Mouse (Mus musculus) layer of hippocampus, adult 9-10 months (tissue): ENCODE results near the gene Phf19.

Source experiments
- DNase-seq: peaks from one replicate; pipeline ENCODE4 v3.0.0; 2022; ENCODE audit warnings: low spot score

The Phf19 gene

DNA sequence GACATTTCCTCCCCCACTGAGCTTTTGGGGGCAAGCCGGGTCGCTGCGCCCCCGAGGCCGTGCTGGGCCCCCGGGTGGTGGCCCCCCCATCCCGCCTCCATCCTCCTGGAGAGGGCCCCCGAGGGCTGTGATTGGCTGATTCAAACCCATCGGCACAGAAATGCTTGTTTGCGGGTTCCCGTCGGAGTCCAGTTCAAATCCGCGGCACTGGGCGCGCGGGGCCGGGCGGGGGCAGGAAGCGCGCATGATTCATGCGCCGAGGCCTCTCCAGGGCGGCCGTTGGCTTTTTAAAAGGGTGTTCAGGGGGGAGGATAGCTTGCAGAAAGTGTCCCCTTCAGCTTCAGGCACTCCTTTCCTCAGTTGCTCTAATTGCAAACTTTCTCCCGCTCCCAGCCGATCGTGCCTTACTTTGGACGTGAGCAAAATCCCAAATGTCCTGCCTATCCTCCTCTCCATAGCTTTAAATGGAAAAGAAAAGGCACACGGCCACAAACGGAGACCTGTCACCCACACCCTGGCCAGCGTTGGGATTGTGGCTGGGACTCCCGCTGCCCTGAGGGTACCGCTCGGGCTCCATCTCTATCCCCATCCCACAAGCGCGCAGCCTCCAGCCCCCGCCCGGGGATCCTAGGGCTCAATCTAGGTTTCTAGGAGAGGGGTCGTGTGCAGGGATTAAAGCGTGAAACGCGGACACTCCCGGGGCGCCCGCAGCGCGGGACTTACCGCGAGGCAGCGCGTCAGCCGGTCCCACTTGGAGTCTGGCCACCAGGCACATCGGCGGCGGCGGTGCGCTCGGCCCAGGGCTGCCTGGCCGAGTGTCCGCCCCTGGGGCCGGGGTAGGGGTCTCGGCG lies at the start of gene Phf19:
Phf19 (minus strand) TSS at position 809 of the 851 bp plus-strand sequence.
- no peak for DNase-seq

DNA sequence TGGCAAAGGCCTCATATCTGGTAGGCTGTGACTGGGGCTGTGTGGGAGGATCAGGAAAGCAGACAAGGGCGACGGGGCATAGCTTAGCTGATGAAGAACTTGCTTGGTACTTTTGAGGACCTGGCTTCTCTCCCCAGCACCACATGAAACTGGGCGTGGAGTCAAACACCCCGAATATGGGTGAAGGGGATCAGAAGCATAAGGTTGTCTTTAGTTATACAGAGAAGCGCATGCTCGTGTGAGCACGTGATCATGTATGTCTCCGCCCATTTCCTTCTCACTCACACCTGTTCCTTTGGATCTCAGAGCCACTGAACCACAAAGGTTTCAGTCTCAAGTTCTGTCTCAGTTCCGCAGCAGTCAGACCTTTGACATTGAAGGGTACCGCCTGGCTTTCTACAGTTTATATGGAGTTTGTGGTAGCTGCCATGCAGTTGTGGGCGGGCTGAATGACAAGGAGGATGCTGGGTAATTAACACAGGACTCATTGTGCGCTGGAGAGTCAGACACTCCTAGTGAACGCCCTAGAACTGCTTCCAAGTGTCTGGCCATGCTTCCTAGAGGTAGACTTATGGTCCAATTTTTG lies 49.6 kb upstream of the Phf19 start:
- no peak for DNase-seq

DNA sequence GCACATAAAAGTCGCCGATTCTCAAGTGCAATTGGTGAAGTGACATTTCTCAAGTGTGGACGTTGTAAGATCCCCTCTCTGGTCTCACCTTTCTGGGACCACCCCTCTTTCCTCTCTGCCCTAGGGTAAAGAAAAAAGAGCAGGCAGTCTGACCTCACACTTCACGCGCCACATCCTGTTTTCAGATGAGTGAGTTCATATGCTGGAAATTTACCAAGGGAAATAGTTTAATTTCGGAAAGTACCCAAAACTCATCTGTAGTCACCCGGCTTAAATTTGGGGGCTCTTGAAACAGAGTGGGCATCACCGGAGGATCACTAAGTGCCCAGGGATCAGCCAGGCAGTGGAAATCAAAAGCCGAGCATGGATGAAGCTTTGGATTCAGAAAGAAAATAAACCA lies 49.1 kb upstream of the Phf19 start:
- DNase-seq = no peak

DNA sequence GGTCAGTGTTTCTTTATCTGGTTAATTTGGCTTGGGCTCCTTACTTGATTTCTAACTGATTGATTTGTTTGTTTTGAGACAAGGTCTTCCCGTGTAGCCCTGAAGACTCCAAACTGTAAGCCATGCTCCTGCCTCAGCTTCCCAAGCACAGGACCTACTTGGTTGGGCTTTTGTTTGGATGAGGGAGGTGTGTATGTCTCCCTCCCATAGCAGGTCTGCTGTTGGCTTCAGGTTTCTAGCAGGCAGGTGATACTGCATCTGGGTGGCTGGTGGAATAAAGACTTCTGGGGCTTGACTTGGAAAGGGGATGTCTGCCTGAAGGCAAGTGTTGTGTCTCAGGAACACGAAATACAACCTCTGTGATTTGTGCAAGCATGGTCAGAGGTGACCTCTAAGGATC lies 48.4 kb upstream of the Phf19 start:
- DNase-seq = no peak

DNA sequence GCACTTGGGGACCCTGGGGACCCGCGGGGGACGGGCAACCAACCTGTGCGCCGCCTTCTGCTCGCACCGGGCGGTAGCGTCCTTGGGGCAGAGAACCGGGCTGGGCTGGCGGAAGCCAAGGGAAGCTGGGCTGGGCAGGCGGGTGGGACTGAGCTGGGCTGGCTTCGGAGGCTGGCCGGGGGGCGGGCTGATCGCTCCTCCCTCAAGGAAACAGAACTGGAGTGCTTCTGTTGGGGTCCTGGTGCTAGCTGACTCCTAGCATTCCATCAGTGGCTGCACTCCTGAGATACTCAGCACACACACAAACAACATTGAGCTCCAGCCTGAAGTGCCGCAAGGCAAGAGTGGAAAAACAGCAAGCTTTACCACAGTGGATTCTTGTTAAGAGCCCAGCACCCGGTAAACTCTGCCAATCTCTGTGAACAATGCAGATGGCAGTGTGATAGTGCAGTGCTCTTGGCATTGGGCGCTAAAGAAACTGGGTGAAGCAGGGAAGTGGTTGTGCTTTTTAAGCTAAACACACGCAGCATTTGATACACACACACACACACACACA lies 47.7 kb upstream of the Phf19 start, which contains the start of gene Traf1:
Traf1 (minus strand) TSS at position 292 of the 556 bp plus-strand sequence.
- no peak for DNase-seq

DNA sequence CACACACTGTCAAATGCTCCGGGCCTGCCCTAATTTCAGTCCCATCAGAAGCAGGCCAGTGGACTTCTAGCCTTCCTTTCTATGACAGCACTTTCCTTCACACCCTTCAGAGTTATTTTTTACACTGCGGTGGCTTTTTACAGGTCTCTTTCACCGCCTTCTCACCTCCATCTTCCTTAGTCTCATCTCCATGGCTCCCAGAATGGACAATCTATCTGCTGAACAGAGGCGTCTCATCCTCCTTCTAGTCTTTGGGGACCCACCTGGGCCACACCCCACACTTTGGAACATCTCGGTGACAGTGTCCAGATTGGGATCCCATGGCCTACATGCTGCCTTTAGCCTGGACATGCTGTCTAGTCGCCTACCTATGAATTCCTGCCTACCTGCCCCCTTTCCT lies 47.1 kb upstream of the Phf19 start:
- no peak for DNase-seq

DNA sequence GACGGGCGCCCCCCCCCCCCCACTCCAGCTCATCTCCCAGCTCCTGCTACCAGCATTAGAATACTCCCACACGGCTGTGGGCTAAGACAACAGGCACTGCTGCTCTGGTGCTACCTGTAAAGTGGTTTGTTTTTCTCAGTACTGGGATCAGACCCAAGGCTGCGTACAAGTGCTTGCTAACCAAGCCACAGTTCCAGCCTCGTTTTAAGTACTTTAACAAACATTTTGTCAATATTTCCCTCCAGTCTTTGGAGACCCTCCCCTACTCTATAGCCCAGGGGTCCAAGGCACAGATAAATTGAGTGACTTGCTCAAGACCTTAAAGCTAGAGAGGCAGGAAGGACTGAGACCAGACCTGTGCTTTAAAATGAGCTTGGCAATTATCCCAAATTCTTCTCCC lies 46.6 kb upstream of the Phf19 start:
- DNase-seq = no peak

DNA sequence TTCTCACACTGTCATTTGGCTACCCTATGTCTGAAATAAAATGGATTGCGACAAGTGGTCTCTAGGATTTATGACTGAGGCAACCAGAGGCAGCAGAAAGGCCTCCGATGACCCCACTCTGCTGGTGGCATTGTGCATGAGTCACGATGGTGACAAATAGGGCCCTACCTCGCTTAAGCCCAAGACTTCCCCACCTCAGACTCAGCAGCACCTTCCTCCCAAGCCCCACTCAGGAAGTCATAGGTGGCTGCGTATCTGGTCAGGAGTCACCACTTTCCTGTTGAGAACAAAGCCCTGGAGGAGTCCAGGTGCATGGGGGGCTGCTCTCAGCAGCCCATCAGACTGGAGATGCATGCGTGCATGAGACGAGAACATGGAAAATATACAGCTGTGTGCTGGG lies 44.8 kb upstream of the Phf19 start:
- no peak for DNase-seq

DNA sequence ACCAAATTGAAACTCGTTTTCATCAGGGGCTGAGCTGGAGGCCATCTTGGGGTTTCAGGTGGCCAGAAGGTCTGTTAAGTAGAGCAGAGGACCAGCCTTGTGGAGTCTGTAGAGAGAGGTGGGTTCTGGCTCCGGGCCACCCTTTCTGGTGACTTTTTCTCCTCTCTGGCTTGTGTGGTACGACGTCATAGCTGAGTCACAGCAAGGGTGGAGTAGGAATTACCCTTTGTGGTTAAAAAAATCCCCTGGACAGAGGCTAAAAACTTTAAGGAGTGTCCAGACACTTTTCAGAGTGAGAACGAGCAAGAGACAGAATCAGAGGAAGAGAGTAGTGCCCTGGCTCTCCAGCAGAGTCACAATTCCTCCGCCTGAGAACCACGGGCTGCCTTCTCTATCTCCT lies 44.2 kb upstream of the Phf19 start:
- no peak for DNase-seq

DNA sequence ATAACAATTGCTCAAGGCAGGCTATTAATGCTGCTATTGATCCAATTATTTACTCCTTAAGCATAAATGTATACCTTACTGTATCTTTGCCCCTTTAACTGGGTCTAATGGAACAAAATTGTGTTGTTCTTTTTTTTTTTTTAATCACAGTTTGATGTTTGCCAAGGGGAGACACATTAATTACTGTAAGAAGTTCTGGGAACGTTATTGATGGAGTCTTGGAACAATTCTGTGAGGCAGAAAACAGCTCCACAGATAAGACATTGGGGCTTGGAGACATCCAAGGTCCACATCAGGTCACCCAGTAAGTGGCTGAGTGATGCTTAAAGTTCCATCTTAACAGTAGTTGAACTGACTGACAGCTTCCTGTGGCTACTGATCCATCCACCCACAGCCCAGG lies 43.6 kb upstream of the Phf19 start:
- DNase-seq = no peak

DNA sequence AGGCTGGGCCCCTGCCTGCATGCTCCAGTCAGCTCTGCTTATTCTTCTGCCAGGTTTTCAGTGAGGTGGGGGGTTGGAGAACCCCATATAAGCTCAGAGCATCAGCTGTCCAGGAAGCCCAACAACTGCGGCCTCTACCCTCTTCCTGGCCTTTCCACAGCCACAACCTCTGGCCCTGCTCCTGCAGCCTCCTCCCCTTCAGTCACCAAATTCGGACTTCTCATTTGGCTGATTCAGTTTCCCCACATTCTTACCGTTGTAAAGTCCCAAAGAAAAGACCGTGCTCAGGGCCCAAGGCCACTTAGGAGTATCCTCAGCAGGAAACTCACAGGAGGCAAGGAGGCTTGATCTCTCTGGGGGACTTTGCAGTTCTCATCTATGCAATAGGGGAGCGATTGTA lies 43.1 kb upstream of the Phf19 start:
- DNase-seq = no peak

DNA sequence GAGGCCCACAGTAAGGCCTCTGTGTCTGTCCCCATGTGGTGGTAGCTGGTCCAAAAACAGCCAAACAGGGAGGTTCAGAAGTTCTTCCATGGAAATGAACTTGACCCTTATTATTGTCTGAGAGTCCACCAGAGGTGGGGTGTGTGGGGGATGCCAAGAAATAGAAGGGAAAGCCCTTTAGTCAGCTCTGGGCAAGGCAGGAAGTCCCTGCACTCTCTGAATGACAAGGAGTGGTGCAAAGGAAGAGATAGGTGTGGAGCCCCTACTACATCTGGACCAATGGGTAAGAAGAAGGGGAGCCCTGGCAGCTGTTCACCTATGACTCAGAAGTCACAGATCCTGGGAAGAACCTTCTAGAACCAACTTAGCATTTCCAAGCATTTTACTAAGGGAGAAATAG lies 40.5 kb upstream of the Phf19 start:
- no peak for DNase-seq

DNA sequence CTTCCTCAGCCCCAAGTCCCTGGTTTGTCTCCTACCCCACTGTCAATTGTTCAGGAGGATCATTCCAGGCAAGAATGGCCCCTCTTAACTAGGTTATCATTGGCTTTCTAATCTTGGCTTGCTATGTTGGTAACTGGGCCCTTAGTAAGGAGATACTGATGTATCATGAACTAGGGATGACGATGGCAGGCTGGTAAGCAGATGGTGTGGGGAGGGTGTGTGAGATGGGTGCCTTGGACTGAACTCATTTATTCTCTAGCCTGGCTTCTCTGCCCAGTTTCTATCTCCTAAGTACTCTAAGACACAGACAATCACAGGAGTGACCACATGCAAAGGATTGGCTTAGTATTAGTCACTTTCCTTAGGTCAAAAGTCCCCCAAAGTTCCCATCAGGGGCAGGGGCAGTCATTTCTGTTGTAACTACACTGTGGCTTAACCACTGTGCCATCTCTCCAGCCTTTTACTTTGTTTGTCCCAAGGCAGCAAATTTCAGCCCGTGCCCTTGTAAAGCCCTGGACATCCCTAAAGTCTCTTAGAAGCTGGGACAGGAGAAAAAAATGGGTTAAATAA lies 39.8 kb upstream of the Phf19 start:
- DNase-seq = no peak

DNA sequence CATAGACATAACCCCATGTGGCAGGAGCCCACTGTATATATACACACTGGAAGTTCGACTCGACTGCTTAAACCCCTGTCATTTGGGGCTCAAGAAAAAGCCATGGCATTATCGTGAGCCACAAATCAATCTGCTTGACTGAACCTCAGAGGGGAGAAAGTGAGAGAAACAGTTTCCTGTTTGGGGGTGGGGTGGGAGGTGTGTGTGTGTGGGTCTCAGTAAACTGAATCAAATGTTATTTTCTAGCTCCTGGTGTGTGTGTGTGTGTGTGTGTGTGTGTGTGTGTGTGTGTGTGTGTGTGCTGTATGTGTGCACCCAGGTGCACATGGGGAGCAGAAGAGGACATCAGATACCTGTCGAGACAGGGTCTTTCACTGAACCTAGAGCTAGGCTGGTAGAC lies 39.2 kb upstream of the Phf19 start:
- no peak for DNase-seq

DNA sequence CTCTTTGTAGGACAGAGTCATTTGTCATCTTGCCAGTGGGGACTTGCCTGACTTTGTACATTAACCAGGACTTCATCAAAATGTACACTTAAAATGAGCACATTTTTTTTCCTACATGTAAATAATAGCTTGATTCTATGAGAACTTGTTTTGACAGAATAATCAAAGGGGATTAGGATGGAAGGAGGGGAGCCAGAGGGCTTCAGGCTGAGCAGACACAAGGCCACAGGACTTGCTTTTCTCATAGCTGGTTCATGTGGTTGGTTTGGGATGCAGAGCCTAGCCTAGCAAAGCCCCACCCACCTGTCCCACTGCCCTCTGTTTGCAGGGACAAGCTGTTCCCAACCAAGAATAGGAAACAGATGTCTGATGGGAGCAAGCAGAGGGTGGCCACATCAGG lies 37.6 kb upstream of the Phf19 start:
- DNase-seq = no peak

DNA sequence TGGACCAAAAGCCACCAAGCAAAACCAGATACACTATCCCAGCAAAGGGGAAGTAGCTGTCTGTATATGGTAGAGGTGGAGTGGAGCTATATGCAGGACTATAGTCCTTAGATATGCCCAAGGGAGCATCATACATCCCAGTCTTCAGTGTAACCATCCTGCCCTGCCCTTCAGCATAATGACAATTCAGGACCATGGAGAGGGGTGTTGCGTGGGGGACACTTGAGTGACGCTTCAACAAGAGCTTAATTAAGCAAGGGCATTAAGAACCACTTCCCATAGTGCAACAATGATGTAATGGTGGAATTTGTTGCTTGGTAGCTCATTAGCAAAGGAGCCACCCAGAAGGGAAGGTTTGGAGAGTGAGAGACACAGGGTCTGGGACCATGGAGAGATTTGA lies 34.8 kb upstream of the Phf19 start:
- no peak for DNase-seq

DNA sequence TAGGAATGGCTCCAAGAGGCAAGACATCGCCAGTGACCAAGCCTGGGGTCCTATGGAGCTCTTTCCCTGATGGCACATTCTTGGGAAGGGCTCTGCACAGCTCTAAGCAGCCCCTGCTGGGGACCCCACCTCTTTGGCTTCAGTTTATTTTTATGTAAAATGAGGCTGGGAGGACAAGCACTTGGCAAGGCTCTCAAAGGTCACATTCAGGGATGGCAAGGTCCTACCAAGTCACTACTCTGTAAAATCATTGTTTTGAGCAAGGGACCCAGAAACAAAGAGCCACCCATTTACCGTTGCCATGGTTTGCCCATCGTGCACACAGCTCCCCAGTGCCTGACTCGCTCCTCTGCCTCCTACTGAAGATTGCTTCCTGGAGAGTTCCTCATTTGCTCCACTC lies 32.2 kb upstream of the Phf19 start:
- DNase-seq = no peak

DNA sequence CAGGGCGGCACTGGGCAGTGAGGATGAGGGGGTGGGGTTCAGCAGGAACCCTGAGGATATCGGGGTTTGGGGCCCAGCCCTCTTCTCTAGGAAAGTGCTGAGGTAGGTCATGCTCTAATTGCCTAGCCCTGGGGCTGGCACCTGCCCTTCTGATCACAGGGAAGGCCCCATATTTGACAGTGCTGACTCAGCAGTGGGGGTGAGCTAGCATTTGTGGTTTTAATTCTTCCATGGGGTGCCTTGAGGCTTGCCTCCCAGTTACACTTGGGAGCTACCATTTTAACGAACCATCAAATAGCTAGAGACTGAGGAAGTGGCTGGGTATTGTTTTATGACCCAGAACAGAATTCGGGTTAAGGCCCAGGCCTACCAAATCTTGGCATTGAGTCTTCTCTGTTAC lies 31.8 kb upstream of the Phf19 start:
- DNase-seq = no peak

DNA sequence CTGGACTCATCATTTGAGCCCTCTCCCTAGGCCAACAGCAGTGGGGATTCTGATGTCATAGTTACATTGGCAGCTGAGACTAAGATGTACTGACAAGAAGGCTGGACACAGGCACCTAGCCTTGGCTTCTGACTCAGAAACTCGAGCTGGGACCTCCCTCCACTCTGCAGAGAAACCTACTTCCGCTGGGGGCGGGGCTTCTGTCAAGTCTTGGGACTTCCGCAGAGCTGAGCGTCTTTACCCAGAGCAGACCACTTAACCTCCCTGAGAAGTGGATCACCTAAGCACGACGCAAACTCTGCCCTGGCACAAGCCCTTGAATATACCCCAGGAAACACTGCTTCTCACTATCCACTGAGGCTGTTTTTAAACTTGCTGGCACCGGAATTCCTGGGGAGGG lies 30.9 kb upstream of the Phf19 start:
- no peak for DNase-seq

DNA sequence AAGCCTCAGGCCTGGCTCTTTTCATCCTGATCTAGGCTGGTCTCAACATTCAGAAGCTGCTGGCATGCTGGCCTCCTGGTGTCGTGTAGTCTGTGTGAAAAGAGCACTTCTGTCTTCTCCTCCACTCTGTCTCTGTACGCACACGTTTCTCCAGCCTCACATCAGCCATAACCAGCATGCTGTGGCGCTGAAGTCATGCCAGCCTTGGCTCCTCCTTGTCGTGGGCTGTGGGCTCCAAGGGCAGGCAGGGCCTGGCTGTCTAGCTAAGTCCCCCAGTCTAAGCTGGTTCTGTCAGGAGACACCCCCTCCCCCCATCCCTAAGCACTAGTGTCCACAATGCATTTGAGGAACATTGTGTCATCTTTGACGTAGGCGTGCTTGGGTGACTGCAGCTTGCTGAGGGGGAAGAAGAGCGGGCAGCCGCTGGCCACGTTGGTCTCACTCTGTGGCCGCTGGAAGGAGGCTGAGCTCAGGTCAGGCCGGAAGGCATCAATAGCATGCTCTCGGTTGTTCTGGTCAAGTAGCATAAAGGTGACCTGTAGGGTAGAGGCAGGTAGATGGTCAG lies 29.8 kb upstream of the Phf19 start:
- no peak for DNase-seq

DNA sequence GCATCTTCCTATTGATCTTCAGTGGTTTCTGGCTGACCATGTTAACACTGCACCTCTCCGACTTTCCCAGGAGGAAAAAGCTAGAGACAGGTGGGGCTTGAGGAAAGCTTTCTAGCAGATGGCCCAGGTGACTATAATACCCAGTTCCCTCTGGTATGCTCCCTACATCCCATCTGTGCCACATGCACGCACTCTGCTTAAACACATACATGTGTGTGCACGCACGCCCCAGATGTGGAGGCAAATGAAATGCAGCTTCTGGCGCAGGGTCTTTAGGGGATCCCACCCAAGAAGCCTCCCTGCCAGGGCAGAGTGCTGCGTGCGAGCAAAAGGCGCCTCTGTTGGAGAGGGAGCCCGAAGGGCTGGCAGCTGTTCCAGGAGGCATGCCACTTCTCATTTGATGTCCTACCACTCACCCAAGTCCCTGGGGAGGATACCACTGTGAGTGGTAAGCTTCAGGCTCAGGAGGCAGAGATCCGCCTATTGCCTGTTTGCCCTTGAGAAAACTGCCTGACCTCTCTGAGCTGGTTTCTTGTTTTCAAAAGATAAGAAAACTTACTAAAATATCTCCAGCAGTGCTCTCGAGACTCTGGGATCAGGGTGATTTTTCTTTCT lies 27.3 kb upstream of the Phf19 start:
- no peak for DNase-seq

DNA sequence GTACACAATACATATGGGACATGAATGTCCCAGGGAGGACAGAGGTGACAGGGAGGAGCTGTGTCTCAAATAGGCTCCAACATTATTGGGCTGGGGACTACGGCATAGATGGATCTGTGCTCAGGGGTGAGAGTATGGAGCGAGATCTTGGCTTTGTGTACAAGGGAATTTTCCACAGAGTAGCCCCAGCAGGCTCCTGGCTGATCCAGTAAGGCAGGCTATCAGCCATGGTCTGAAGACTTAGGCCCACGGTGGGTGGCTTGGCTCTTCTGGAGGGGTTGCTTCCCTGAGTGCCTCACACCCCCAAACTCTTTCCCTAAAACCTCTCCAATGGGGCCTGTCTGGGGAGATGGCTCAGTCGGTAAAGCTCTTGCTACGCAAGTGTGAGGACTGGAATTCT lies 26.4 kb upstream of the Phf19 start:
- DNase-seq = no peak
